Mouse (Mus musculus): ENCODE results near the gene Tmem220.
"Not testable (repeated sequence)": the region's sequence is repeated elsewhere in the genome, so short reads cannot be mapped to it uniquely, and the experiment has no call there.

Gene Tmem220

GRCm38 (mm10) chr11:67019711-67020475, 5.1 kb upstream of the Tmem220 start:
- no peak for DNase-seq (ENCODE audit: low read depth)

GRCm38 (mm10) chr11:67020948-67021347, 4.0 kb upstream of the Tmem220 start:
- DNase-seq (ENCODE audit: low read depth): peak; percentile 77

GRCm38 (mm10) chr11:67022354-67023115, 2.4 kb upstream of the Tmem220 start:
- peak; percentile 71 for DNase-seq (ENCODE audit: low read depth)

- DNase-seq (ENCODE audit: low read depth): not testable (repeated sequence)
These were observed 1.8 kb upstream of the Tmem220 start for GRCm38 (mm10) chr11:67023191-67023590.

GRCm38 (mm10) chr11:67023802-67024340, 1.1 kb upstream of the Tmem220 start:
- peak; percentile 25 for DNase-seq (ENCODE audit: low read depth)

GRCm38 (mm10) chr11:67030904-67031602, 6.1 kb downstream of the Tmem220 start:
- DNase-seq (ENCODE audit: low read depth): peak; percentile 18

GRCm38 (mm10) chr11:67031603-67031915, 6.6 kb downstream of the Tmem220 start:
- DNase-seq (ENCODE audit: low read depth): no peak

- DNase-seq (ENCODE audit: low read depth): no peak
These were observed 10.0 kb downstream of the Tmem220 start for GRCm38 (mm10) chr11:67034775-67035485.

- DNase-seq (ENCODE audit: low read depth): no peak
These were observed 11.3 kb downstream of the Tmem220 start for GRCm38 (mm10) chr11:67036229-67036628.

- DNase-seq (ENCODE audit: low read depth): no peak
These were observed 11.9 kb downstream of the Tmem220 start for GRCm38 (mm10) chr11:67036892-67037291.

GRCm38 (mm10) chr11:67039799-67040198, 14.8 kb downstream of the Tmem220 start:
- DNase-seq (ENCODE audit: low read depth): peak; percentile 29

GRCm38 (mm10) chr11:67040483-67040882, 15.5 kb downstream of the Tmem220 start:
- no peak for DNase-seq (ENCODE audit: low read depth)

- DNase-seq (ENCODE audit: low read depth): no peak
These were observed 18.1 kb downstream of the Tmem220 start for GRCm38 (mm10) chr11:67043007-67043406.

GRCm38 (mm10) chr11:67044959-67045358, 20.0 kb downstream of the Tmem220 start:
- DNase-seq (ENCODE audit: low read depth): no peak

- DNase-seq (ENCODE audit: low read depth): no peak
These were observed 22.2 kb downstream of the Tmem220 start for GRCm38 (mm10) chr11:67047199-67047598.

GRCm38 (mm10) chr11:67048496-67048895, 23.5 kb downstream of the Tmem220 start:
- DNase-seq (ENCODE audit: low read depth): peak; percentile 66

- peak; percentile 32 for DNase-seq (ENCODE audit: low read depth)
These were observed 24.3 kb downstream of the Tmem220 start for GRCm38 (mm10) chr11:67049256-67049655.

GRCm38 (mm10) chr11:67051676-67052320, 26.8 kb downstream of the Tmem220 start:
- peak; percentile 44 for DNase-seq (ENCODE audit: low read depth)

- peak; percentile 91 for DNase-seq (ENCODE audit: low read depth)
These were observed 27.5 kb downstream of the Tmem220 start, which contains the start of the genes Adprm and Sco1 for GRCm38 (mm10) chr11:67052321-67052952. TSS of gene Adprm (minus strand) at chr11:67052594. TSS of gene Sco1 (plus strand) at chr11:67052670.

GRCm38 (mm10) chr11:67054754-67055365, 29.9 kb downstream of the Tmem220 start:
- DNase-seq (ENCODE audit: low read depth): peak; percentile 59
